Mouse (Mus musculus): Measurements from ENCODE around the gene Mtus2. TPM values are rescaled to one million over a fixed set of nuclear protein-coding genes. Genes with fewer than 3 reads are reported as not detected.

Mtus2 gene
- polyA plus RNA-seq, 1 experiment, result 22.5 TPM

- Histone ChIP-seq H3K4me1 (ENCODE audit: control insufficient read depth, insufficient read depth, low read length) (no peaks in the 10 kb centered on the region), H3K4me3 (ENCODE audit: insufficient read depth, low read length) (no peak overlapping the region), H3K27ac (ENCODE audit: insufficient read depth, low read length) (no peak overlapping the region)
- TF ChIP-seq POLR2A (IDR thresholded peaks at IDR 0.05; ENCODE audit: extremely low read depth, insufficient read depth, low read length), result no peak
- no peak for TF ChIP-seq CTCF (IDR thresholded peaks at IDR 0.05; ENCODE audit: extremely low read depth, insufficient read depth, low read length)
Measured at GRCm38 (mm10) chr5:147969566-147969965, 12.4 kb downstream of the Mtus2 start.

DNA sequence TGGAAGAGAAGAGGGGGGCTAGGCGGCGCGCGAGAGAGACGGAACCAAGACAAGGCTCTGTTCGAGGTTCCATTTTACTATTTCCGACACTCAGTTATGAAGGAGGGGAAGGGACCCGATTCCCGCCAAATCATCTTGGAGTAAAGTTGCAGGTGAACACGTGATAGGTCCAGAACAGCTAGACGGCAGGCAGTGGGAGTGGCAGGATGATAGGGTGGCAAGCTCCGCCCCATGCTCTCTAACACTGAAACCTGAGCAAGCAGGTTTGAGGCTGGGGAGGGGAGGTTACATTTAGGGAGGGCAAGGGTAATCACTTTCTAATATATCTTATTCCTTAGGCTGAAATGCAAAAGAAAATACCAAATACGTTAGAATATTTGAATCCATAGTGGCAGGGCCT is 18.9 kb downstream of the Mtus2 start:
- H3K4me3 ChIP-seq (ENCODE audit: insufficient read depth, low read length), result no peak overlapping the region
- no peak overlapping the region for H3K27ac ChIP-seq (ENCODE audit: insufficient read depth, low read length)
- no peaks in the 10 kb centered on the region; the same call in 1 of the 2 replicates for H3K4me1 ChIP-seq (ENCODE audit: control insufficient read depth, insufficient read depth, low read length)
- no peak for TF ChIP-seq POLR2A (IDR thresholded peaks at IDR 0.05; ENCODE audit: extremely low read depth, insufficient read depth, low read length)
- no peak for TF ChIP-seq CTCF (IDR thresholded peaks at IDR 0.05; ENCODE audit: extremely low read depth, insufficient read depth, low read length)

- no peak for TF ChIP-seq CTCF (IDR thresholded peaks at IDR 0.05; ENCODE audit: extremely low read depth, insufficient read depth, low read length)
- TF ChIP-seq POLR2A (IDR thresholded peaks at IDR 0.05; ENCODE audit: extremely low read depth, insufficient read depth, low read length), result no peak
- Histone ChIP-seq H3K4me3 (ENCODE audit: insufficient read depth, low read length) (no peak overlapping the region), H3K4me1 (ENCODE audit: control insufficient read depth, insufficient read depth, low read length) (no peaks in the 10 kb centered on the region; the same call in 1 of the 2 replicates), H3K27ac (ENCODE audit: insufficient read depth, low read length) (no peak overlapping the region; the same call in 1 of the 2 replicates)
Measured at GRCm38 (mm10) chr5:147980606-147981005, 23.5 kb downstream of the Mtus2 start.

DNA sequence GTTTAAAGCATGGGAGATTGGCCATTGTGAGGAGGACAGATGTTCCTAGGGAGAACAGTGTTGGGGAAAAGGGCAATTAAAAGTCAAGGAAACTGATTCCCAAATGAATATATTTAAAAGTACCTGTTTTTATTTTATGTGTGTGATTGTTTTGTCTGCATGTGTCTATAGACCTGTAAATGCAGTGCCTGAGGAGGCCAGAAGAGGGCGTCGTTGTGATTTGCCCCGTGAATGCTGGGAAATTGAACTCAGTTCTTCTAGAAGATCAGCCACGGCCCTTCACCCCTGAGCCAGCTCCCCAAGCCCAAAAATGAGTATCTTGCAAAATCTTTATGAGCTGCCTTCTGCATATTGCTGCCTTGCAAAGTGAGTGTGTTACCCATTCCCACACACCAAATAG is 33.2 kb downstream of the Mtus2 start:
- H3K4me1 ChIP-seq (ENCODE audit: control insufficient read depth, insufficient read depth, low read length), result no peaks in the 10 kb centered on the region
- no peak overlapping the region for H3K27ac ChIP-seq (ENCODE audit: insufficient read depth, low read length)
- no peak overlapping the region for H3K4me3 ChIP-seq (ENCODE audit: insufficient read depth, low read length)
- no peak for TF ChIP-seq CTCF (IDR thresholded peaks at IDR 0.05; ENCODE audit: extremely low read depth, insufficient read depth, low read length)
- TF ChIP-seq POLR2A (IDR thresholded peaks at IDR 0.05; ENCODE audit: extremely low read depth, insufficient read depth, low read length), result no peak

- H3K4me3 ChIP-seq (ENCODE audit: insufficient read depth, low read length), result no peak overlapping the region
- no peak overlapping the region for H3K27ac ChIP-seq (ENCODE audit: insufficient read depth, low read length)
- TF ChIP-seq CTCF (IDR thresholded peaks at IDR 0.05; ENCODE audit: extremely low read depth, insufficient read depth, low read length) (no peak), POLR2A (IDR thresholded peaks at IDR 0.05; ENCODE audit: extremely low read depth, insufficient read depth, low read length) (no peak)
- H3K4me1 ChIP-seq (ENCODE audit: control insufficient read depth, insufficient read depth, low read length), result peaks cover 1% of the 10 kb centered on the region; the same call in 1 of the 2 replicates
Measured at GRCm38 (mm10) chr5:147990775-147991174, 33.7 kb downstream of the Mtus2 start.

- TF ChIP-seq CTCF (IDR thresholded peaks at IDR 0.05; ENCODE audit: extremely low read depth, insufficient read depth, low read length) (no peak), POLR2A (IDR thresholded peaks at IDR 0.05; ENCODE audit: extremely low read depth, insufficient read depth, low read length) (no peak)
- H3K27ac ChIP-seq (ENCODE audit: insufficient read depth, low read length), result no peak overlapping the region
- peaks cover 1% of the 10 kb centered on the region; the same call in 1 of the 2 replicates for H3K4me1 ChIP-seq (ENCODE audit: control insufficient read depth, insufficient read depth, low read length)
- H3K4me3 ChIP-seq (ENCODE audit: insufficient read depth, low read length), result no peak overlapping the region
Measured at GRCm38 (mm10) chr5:147992581-147993378, 35.7 kb downstream of the Mtus2 start.

- Histone ChIP-seq H3K4me1 (ENCODE audit: control insufficient read depth, insufficient read depth, low read length) (no peaks in the 10 kb centered on the region), H3K4me3 (ENCODE audit: insufficient read depth, low read length) (no peak overlapping the region), H3K27ac (ENCODE audit: insufficient read depth, low read length) (no peak overlapping the region)
- TF ChIP-seq POLR2A (IDR thresholded peaks at IDR 0.05; ENCODE audit: extremely low read depth, insufficient read depth, low read length) (no peak), CTCF (IDR thresholded peaks at IDR 0.05; ENCODE audit: extremely low read depth, insufficient read depth, low read length) (no peak)
Measured at GRCm38 (mm10) chr5:148005263-148005662, 48.1 kb downstream of the Mtus2 start.

- H3K4me3 ChIP-seq (ENCODE audit: insufficient read depth, low read length), result no peak overlapping the region
- TF ChIP-seq POLR2A (IDR thresholded peaks at IDR 0.05; ENCODE audit: extremely low read depth, insufficient read depth, low read length), result no peak
- no peak for TF ChIP-seq CTCF (IDR thresholded peaks at IDR 0.05; ENCODE audit: extremely low read depth, insufficient read depth, low read length)
- no peak overlapping the region for H3K27ac ChIP-seq (ENCODE audit: insufficient read depth, low read length)
- H3K4me1 ChIP-seq (ENCODE audit: control insufficient read depth, insufficient read depth, low read length), result no peaks in the 10 kb centered on the region; the same call in 1 of the 2 replicates
Measured at GRCm38 (mm10) chr5:148012156-148012555, 55.0 kb downstream of the Mtus2 start.

- Histone ChIP-seq H3K27ac (ENCODE audit: insufficient read depth, low read length) (no peak overlapping the region), H3K4me3 (ENCODE audit: insufficient read depth, low read length) (no peak overlapping the region), H3K4me1 (ENCODE audit: control insufficient read depth, insufficient read depth, low read length) (no peaks in the 10 kb centered on the region; the same call in 1 of the 2 replicates)
- TF ChIP-seq CTCF (IDR thresholded peaks at IDR 0.05; ENCODE audit: extremely low read depth, insufficient read depth, low read length) (no peak), POLR2A (IDR thresholded peaks at IDR 0.05; ENCODE audit: extremely low read depth, insufficient read depth, low read length) (no peak)
Measured at GRCm38 (mm10) chr5:148014133-148014854, 57.2 kb downstream of the Mtus2 start.

All from cortical plate, adult 2 months (tissue).